Mouse (Mus musculus): ENCODE data around the gene Vcan.

DNA sequence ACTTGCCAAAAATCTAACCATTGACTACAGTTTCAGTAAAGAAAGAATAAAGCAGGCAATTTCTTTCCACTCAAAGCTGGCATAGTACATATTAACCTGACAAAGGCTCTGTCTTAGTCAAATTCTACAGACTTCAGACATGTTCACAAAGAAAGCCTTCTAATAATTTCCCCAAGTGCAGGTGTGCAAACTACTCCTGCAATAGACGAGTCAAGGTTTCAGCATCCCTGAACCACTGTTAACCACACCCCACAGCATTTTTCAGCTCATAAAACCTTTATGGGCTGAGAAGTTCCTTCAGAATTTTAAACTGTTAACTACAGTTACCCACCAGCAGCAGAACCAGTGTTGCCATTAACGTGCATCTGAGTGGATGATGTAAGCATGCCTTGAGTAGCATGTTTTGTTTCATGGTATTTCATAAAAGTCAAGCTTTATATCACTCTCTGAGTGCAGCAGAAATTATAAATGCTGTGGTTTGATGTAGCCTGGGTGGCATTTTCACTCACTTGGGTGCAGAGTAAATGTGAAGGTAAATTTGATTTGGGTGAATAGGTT lies 42.2 kb downstream of the Vcan start:
- TF ChIP-seq CTCF (IDR thresholded peaks at IDR 0.05; ENCODE audit: low read depth) (no peak), EP300 (optimal IDR thresholded peaks at IDR 0.05) (no peak)
